Mouse (Mus musculus): Measurements from ENCODE around the gene Sdccag8. TPM values are rescaled to one million over a fixed set of nuclear protein-coding genes. Genes with fewer than 3 reads are reported as not detected.

The Sdccag8 gene
- polyA plus RNA-seq, 1 experiment, result 5.9 TPM

GRCm38 (mm10) chr1:176828666-176829065 is 14.2 kb downstream of the Sdccag8 start:
- TF ChIP-seq POLR2A (IDR thresholded peaks at IDR 0.05; ENCODE audit: insufficient read depth, low read length) (no peak), EP300 (IDR thresholded peaks at IDR 0.05; ENCODE audit: insufficient read depth, low read depth, low read length) (no peak), CTCF (IDR thresholded peaks at IDR 0.05; ENCODE audit: low read depth, low read length) (no peak)
- Histone ChIP-seq H3K27me3 (ENCODE audit: control insufficient read depth, insufficient read depth, low read length, poor library complexity, severe bottlenecking) (no peaks in the 10 kb centered on the region), H3K9me3 (replicated peaks; ENCODE audit: control insufficient read depth, insufficient read depth, low read length, poor library complexity, severe bottlenecking) (no peaks in the 10 kb centered on the region)

GRCm38 (mm10) chr1:176832071-176832470 is 17.6 kb downstream of the Sdccag8 start:
- Histone ChIP-seq H3K4me3 (ENCODE audit: low read depth, low read length) (no peak overlapping the region), H3K27me3 (ENCODE audit: control insufficient read depth, insufficient read depth, low read length, poor library complexity, severe bottlenecking) (no peaks in the 10 kb centered on the region), H3K9ac (ENCODE audit: low read depth, poor library complexity, severe bottlenecking) (no peak overlapping the region), H3K4me1 (ENCODE audit: control insufficient read depth, insufficient read depth, low read length) (no peaks in the 10 kb centered on the region), H3K36me3 (ENCODE audit: control insufficient read depth, insufficient read depth, low read length, poor library complexity, severe bottlenecking) (no peaks in the 10 kb centered on the region), H3K27ac (ENCODE audit: insufficient read depth, low read length) (no peak overlapping the region), H3K9me3 (replicated peaks; ENCODE audit: control insufficient read depth, insufficient read depth, low read length, poor library complexity, severe bottlenecking) (no peaks in the 10 kb centered on the region)
- no peak for TF ChIP-seq EP300 (IDR thresholded peaks at IDR 0.05; ENCODE audit: insufficient read depth, low read depth, low read length)
- no peak for TF ChIP-seq POLR2A (IDR thresholded peaks at IDR 0.05; ENCODE audit: insufficient read depth, low read length)
- no peak for TF ChIP-seq CTCF (IDR thresholded peaks at IDR 0.05; ENCODE audit: low read depth, low read length)

More at GRCm38 (mm10) chr1:176828666-176829065, 14.2 kb downstream of the Sdccag8 start:
- Histone ChIP-seq H3K36me3 (ENCODE audit: control insufficient read depth, insufficient read depth, low read length, poor library complexity, severe bottlenecking) (no peaks in the 10 kb centered on the region), H3K27ac (ENCODE audit: insufficient read depth, low read length) (no peak overlapping the region), H3K4me3 (ENCODE audit: low read depth, low read length) (no peak overlapping the region), H3K9ac (ENCODE audit: low read depth, poor library complexity, severe bottlenecking) (no peak overlapping the region), H3K4me1 (ENCODE audit: control insufficient read depth, insufficient read depth, low read length) (no peaks in the 10 kb centered on the region)

DNA sequence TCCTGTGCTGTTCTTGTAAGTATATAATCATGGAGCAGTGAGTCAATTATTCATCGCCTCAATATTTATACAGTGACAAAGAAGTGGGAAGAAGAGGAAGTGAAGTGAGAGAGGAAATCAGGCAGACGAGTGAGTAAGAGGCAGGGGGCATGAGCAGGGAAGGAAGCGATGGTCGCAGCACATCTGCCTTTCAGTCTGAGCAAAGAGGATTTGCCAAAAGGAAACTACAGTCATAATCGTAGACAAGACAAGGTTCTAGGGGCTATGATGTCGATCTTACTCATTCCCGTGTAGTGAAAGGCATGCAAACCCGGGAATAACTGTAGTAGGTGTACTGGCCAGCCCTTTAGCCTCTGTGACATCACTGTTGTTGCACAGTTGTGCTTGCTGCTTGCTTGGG is 18.1 kb downstream of the Sdccag8 start:
- no peaks in the 10 kb centered on the region for H3K9me3 ChIP-seq (replicated peaks; ENCODE audit: control insufficient read depth, insufficient read depth, low read length, poor library complexity, severe bottlenecking)
- no peaks in the 10 kb centered on the region for H3K4me1 ChIP-seq (ENCODE audit: control insufficient read depth, insufficient read depth, low read length)
- no peak overlapping the region for H3K27ac ChIP-seq (ENCODE audit: insufficient read depth, low read length)
- no peak for TF ChIP-seq EP300 (IDR thresholded peaks at IDR 0.05; ENCODE audit: insufficient read depth, low read depth, low read length)
- TF ChIP-seq CTCF (IDR thresholded peaks at IDR 0.05; ENCODE audit: low read depth, low read length), result no peak
- no peak for TF ChIP-seq POLR2A (IDR thresholded peaks at IDR 0.05; ENCODE audit: insufficient read depth, low read length)
- no peaks in the 10 kb centered on the region for H3K27me3 ChIP-seq (ENCODE audit: control insufficient read depth, insufficient read depth, low read length, poor library complexity, severe bottlenecking)
- H3K4me3 ChIP-seq (ENCODE audit: low read depth, low read length), result no peak overlapping the region
- H3K36me3 ChIP-seq (ENCODE audit: control insufficient read depth, insufficient read depth, low read length, poor library complexity, severe bottlenecking), result no peaks in the 10 kb centered on the region
- H3K9ac ChIP-seq (ENCODE audit: low read depth, poor library complexity, severe bottlenecking), result no peak overlapping the region

- Histone ChIP-seq H3K36me3 (ENCODE audit: control insufficient read depth, insufficient read depth, low read length, poor library complexity, severe bottlenecking) (no peaks in the 10 kb centered on the region), H3K27me3 (ENCODE audit: control insufficient read depth, insufficient read depth, low read length, poor library complexity, severe bottlenecking) (no peaks in the 10 kb centered on the region), H3K4me1 (ENCODE audit: control insufficient read depth, insufficient read depth, low read length) (no peaks in the 10 kb centered on the region), H3K9ac (ENCODE audit: low read depth, poor library complexity, severe bottlenecking) (no peak overlapping the region), H3K27ac (ENCODE audit: insufficient read depth, low read length) (no peak overlapping the region), H3K9me3 (replicated peaks; ENCODE audit: control insufficient read depth, insufficient read depth, low read length, poor library complexity, severe bottlenecking) (no peaks in the 10 kb centered on the region), H3K4me3 (ENCODE audit: low read depth, low read length) (no peak overlapping the region)
- no peak for TF ChIP-seq POLR2A (IDR thresholded peaks at IDR 0.05; ENCODE audit: insufficient read depth, low read length)
- TF ChIP-seq CTCF (IDR thresholded peaks at IDR 0.05; ENCODE audit: low read depth, low read length), result no peak
- TF ChIP-seq EP300 (IDR thresholded peaks at IDR 0.05; ENCODE audit: insufficient read depth, low read depth, low read length), result no peak
Observed at GRCm38 (mm10) chr1:176833257-176833656, 18.8 kb downstream of the Sdccag8 start.

- Histone ChIP-seq H3K9ac (ENCODE audit: low read depth, poor library complexity, severe bottlenecking) (no peak overlapping the region), H3K4me3 (ENCODE audit: low read depth, low read length) (no peak overlapping the region), H3K9me3 (replicated peaks; ENCODE audit: control insufficient read depth, insufficient read depth, low read length, poor library complexity, severe bottlenecking) (no peaks in the 10 kb centered on the region), H3K27ac (ENCODE audit: insufficient read depth, low read length) (no peak overlapping the region), H3K4me1 (ENCODE audit: control insufficient read depth, insufficient read depth, low read length) (no peaks in the 10 kb centered on the region), H3K36me3 (ENCODE audit: control insufficient read depth, insufficient read depth, low read length, poor library complexity, severe bottlenecking) (no peaks in the 10 kb centered on the region), H3K27me3 (ENCODE audit: control insufficient read depth, insufficient read depth, low read length, poor library complexity, severe bottlenecking) (no peaks in the 10 kb centered on the region)
- TF ChIP-seq POLR2A (IDR thresholded peaks at IDR 0.05; ENCODE audit: insufficient read depth, low read length) (no peak), EP300 (IDR thresholded peaks at IDR 0.05; ENCODE audit: insufficient read depth, low read depth, low read length) (no peak), CTCF (IDR thresholded peaks at IDR 0.05; ENCODE audit: low read depth, low read length) (no peak)
Observed at GRCm38 (mm10) chr1:176833948-176834347, 19.5 kb downstream of the Sdccag8 start.

DNA sequence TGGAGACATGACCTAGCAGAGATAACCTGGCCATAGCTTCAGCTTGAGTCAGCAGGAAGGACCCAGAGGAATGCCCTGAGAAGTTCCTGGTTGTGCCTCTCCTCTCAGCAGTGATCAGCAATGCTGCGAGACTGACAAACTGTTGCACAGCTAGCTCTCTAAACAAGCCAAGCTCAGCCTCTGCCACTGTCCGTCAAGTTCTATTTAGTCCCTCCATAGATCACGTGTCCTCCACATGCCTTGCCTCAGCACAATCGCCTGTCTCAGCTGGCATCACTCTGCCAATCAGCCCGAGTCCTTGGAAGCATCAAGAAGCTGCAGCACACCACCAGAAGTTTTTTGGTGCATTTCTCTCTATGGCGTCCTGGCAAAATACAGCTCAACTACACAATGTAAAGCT is 20.4 kb downstream of the Sdccag8 start:
- H3K4me3 ChIP-seq (ENCODE audit: low read depth, low read length), result no peak overlapping the region
- no peaks in the 10 kb centered on the region for H3K9me3 ChIP-seq (replicated peaks; ENCODE audit: control insufficient read depth, insufficient read depth, low read length, poor library complexity, severe bottlenecking)
- no peaks in the 10 kb centered on the region for H3K27me3 ChIP-seq (ENCODE audit: control insufficient read depth, insufficient read depth, low read length, poor library complexity, severe bottlenecking)
- no peak overlapping the region for H3K9ac ChIP-seq (ENCODE audit: low read depth, poor library complexity, severe bottlenecking)
- H3K27ac ChIP-seq (ENCODE audit: insufficient read depth, low read length), result no peak overlapping the region
- no peaks in the 10 kb centered on the region for H3K36me3 ChIP-seq (ENCODE audit: control insufficient read depth, insufficient read depth, low read length, poor library complexity, severe bottlenecking)
- TF ChIP-seq EP300 (IDR thresholded peaks at IDR 0.05; ENCODE audit: insufficient read depth, low read depth, low read length) (no peak), CTCF (IDR thresholded peaks at IDR 0.05; ENCODE audit: low read depth, low read length) (no peak), POLR2A (IDR thresholded peaks at IDR 0.05; ENCODE audit: insufficient read depth, low read length) (no peak)
- no peaks in the 10 kb centered on the region for H3K4me1 ChIP-seq (ENCODE audit: control insufficient read depth, insufficient read depth, low read length)

All from ES-Bruce4 (cell line).